Mouse (Mus musculus) embryonic stem cell, embryonic (primary cell): ENCODE measurements at regions not wholly inside any gene's neighbourhood (a gene's known extent, or its start where the extent isn't known, plus 50 kb on each side); places are given as distances from the start of the nearest gene placed in this dataset.

Experiments
- CTCF ChIA-PET, 4 experiments: fragments of 300-600 bp in 2 of 4; fragments of 350-600 bp in 2 of 4; sonication (Branson Sonifier 250); formaldehyde crosslinking; loops; one replicate each; lab custom pipeline; 2022; ENCODE audit warnings: inconsistent platforms in 2 of 4; lab: Charles Lee
- POLR2A ChIA-PET, 4 experiments: fragments of 300-600 bp in 2 of 4; fragments of 350-600 bp in 2 of 4; sonication (Branson Sonifier 250); formaldehyde crosslinking; loops; one replicate each; lab custom pipeline; 2022; ENCODE audit warnings: antibody characterized with exemption in 4 of 4, inconsistent platforms in 1 of 4; lab: Charles Lee

- ChIA-PET CTCF (interaction anchor here in 1 of 4 experiments (0.6 kb wide), 1 partner anchor 18 kb away, joined by 3 read pairs; no protein-coding TSS in a partner anchor), POLR2A (no interaction called here)
These were observed 114.4 kb downstream of the Pih1d3 start for GRCm38 (mm10) chr1:31337087-31337486.

GRCm38 (mm10) chr1:31363971-31364370 is 141.3 kb downstream of the Pih1d3 start:
- CTCF ChIA-PET, result no interaction called here

GRCm38 (mm10) chr1:31377324-31377723 is 154.7 kb downstream of the Pih1d3 start:
- POLR2A ChIA-PET, result no interaction called here
- CTCF ChIA-PET, result no interaction called here

More at GRCm38 (mm10) chr1:31363971-31364370, 141.3 kb downstream of the Pih1d3 start:
- POLR2A ChIA-PET, result no interaction called here

- CTCF ChIA-PET, result no interaction called here
- POLR2A ChIA-PET, result no interaction called here
These were observed 156.4 kb downstream of the Pih1d3 start for GRCm38 (mm10) chr1:31379032-31379431.

GRCm38 (mm10) chr1:31380312-31380711 is 157.7 kb downstream of the Pih1d3 start:
- CTCF ChIA-PET, result no interaction called here
- POLR2A ChIA-PET, result no interaction called here

GRCm38 (mm10) chr1:31382192-31382591 is 159.6 kb downstream of the Pih1d3 start:
- ChIA-PET POLR2A (no interaction called here), CTCF (no interaction called here)
